Mouse (Mus musculus): Measurements from ENCODE around the gene Olfr859. TPM values are rescaled to one million over a fixed set of nuclear protein-coding genes. Genes with fewer than 3 reads are reported as not detected.
"Not testable (repeated sequence)": the region's sequence is repeated elsewhere in the genome, so short reads cannot be mapped to it uniquely, and the experiment has no call there.

The Olfr859 gene
- polyA plus RNA-seq (2015; fragmentation: Nextera tagmentation; extraction: Ambion mirVana) = not detected in 2 replicates

GRCm38 (mm10) chr9:19804606-19805005 is at the start of gene Olfr859:
Gene Olfr859, plus strand, starts transcription at chr9:19804906.
- not testable (repeated sequence) for H3K27me3 ChIP-seq; H3K9ac ChIP-seq; H3K4me2 ChIP-seq (replicated peaks); H3K27ac ChIP-seq (replicated peaks); H3K9me3 ChIP-seq (replicated peaks); H3K4me3 ChIP-seq (replicated peaks); ATAC-seq (ENCODE audit: insufficient number of reproducible peaks, low FRiP score, low TSS enrichment, low read depth); H3K4me1 ChIP-seq; H3K36me3 ChIP-seq
- 80% methylated on average over 1 of the region's 1 CpGs for WGBS

DNA sequence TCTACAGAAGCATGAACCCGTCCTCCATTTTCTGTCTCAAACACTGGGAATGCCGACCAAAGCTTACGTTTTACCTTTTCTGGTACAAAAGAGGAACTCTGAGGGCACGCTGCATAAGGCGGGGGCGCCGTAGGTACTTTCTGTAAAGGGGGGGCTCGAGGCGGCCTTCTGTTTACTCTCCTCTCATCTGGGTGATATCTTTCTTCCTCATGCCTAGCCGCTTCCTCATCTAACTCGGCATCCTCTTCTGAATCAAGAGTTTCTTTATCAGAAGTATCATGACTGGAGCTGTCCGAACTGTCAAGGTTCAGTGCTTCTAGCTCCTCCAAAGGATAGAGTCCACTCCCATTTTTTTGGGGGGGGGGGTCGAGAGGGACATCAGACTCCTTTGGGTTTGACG is 35.6 kb upstream of the Olfr859 start:
- H3K4me1 ChIP-seq = no peaks in the 10 kb centered on the region
- no peaks in the 10 kb centered on the region for H3K36me3 ChIP-seq
- H3K9me3 ChIP-seq (replicated peaks) = no peaks in the 10 kb centered on the region
- no peak overlapping the region for H3K4me2 ChIP-seq (replicated peaks)
- no peak for ATAC-seq (ENCODE audit: insufficient number of reproducible peaks, low FRiP score, low TSS enrichment, low read depth)
- H3K4me3 ChIP-seq (replicated peaks) = no peak overlapping the region
- H3K27ac ChIP-seq (replicated peaks) = no peak overlapping the region
- WGBS = 83% methylated on average over 14 of the region's 14 CpGs
- H3K27me3 ChIP-seq = no peaks in the 10 kb centered on the region
- no peak overlapping the region for H3K9ac ChIP-seq

DNA sequence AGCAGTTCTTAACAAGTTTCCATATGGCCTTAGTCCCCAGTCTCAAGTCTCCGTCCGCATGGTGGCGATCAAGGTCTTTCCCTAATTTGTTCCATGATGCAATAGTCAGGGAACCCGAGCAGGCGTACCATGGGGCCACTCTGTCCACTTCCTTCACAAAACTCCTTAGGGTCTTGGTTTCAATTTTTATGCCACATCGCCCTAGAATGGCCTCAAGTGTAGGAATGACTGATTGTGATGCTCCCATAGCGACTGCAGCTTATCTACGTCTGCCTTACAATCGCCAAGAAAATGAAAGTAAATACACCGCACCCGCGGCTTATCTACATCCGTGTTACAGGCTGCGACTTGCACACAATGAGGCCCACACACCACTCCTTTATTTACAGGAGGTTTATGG is 35.0 kb upstream of the Olfr859 start:
- WGBS = 91% methylated on average over 14 of the region's 14 CpGs
- H3K4me2 ChIP-seq (replicated peaks) = no peak overlapping the region
- no peak overlapping the region for H3K27ac ChIP-seq (replicated peaks)
- H3K4me3 ChIP-seq (replicated peaks) = no peak overlapping the region
- ATAC-seq (ENCODE audit: insufficient number of reproducible peaks, low FRiP score, low TSS enrichment, low read depth) = no peak
- no peaks in the 10 kb centered on the region for H3K4me1 ChIP-seq
- H3K9me3 ChIP-seq (replicated peaks) = no peaks in the 10 kb centered on the region
- no peaks in the 10 kb centered on the region for H3K36me3 ChIP-seq
- H3K27me3 ChIP-seq = no peaks in the 10 kb centered on the region
- no peak overlapping the region for H3K9ac ChIP-seq

- Histone ChIP-seq H3K9me3 (replicated peaks) (no peaks in the 10 kb centered on the region), H3K27ac (replicated peaks) (no peak within 1 kb of the TSS), H3K9ac (no peak within 1 kb of the TSS), H3K4me2 (replicated peaks) (no peak within 1 kb of the TSS), H3K36me3 (no peaks in the 10 kb centered on the region), H3K4me1 (no peaks in the 10 kb centered on the region), H3K27me3 (no peaks in the 10 kb centered on the region), H3K4me3 (replicated peaks) (no peak within 1 kb of the TSS)
- no peak for ATAC-seq (ENCODE audit: insufficient number of reproducible peaks, low FRiP score, low TSS enrichment, low read depth)
Observed at GRCm38 (mm10) chr9:19779983-19780382, 24.7 kb upstream of the Olfr859 start, which contains the start of gene Olfr58. Gene Olfr58, plus strand, starts transcription at chr9:19780283.

DNA sequence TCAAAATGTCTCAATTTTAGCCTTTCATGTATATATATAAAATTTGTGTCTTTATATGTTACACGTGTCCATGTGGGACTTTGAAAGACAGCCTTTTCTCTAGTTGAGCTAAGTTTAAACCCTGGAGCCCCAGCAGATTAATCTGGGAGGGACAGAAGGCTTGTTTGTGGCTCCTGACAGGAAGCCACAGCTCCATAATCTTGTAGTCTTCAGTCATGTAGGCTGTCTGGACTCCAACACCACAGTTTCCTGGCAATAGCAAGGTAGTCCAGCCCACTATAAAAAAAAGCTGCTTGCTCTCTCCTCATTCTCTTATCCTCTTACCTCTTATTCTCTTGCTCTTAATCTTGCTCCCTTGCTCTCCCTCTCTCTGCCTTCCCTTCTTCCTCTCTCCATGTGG is 1.7 kb upstream of the Olfr859 start:
- Histone ChIP-seq H3K9ac (no peak overlapping the region), H3K4me1 (no peaks in the 10 kb centered on the region), H3K27me3 (no peaks in the 10 kb centered on the region), H3K36me3 (no peaks in the 10 kb centered on the region), H3K4me3 (replicated peaks) (no peak overlapping the region), H3K9me3 (replicated peaks) (no peaks in the 10 kb centered on the region), H3K27ac (replicated peaks) (no peak overlapping the region), H3K4me2 (replicated peaks) (no peak overlapping the region)
- no peak for ATAC-seq (ENCODE audit: insufficient number of reproducible peaks, low FRiP score, low TSS enrichment, low read depth)
- 69% methylated on average over 1 of the region's 1 CpGs for WGBS

DNA sequence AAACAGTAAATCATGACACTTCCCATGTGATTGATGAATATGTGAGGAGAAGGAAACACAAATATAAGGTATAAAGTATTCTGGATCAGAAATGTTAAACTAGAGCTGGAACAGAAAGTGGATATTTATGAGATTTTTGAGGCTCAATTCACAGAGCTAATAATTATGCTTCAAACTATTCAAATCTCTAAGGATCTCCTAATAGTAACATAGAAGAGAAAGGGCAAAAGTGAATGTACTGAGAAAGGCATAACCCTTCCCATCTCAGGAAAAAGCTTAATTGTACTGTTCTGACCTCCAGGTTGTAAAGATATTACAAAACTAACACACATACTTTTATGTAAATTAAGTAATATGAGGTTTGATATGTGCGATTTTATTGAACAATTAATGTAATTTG is 44.9 kb downstream of the Olfr859 start, which contains the start of gene Olfr860:
Gene Olfr860, minus strand, starts transcription at position 101 of the 400 bp plus-strand sequence.
- Histone ChIP-seq H3K27ac (replicated peaks) (no peak within 1 kb of the TSS), H3K36me3 (no peaks in the 10 kb centered on the region), H3K4me1 (no peaks in the 10 kb centered on the region), H3K9me3 (replicated peaks) (no peaks in the 10 kb centered on the region), H3K4me2 (replicated peaks) (no peak within 1 kb of the TSS), H3K27me3 (no peaks in the 10 kb centered on the region), H3K9ac (no peak within 1 kb of the TSS), H3K4me3 (replicated peaks) (no peak within 1 kb of the TSS)
- no peak for ATAC-seq (ENCODE audit: insufficient number of reproducible peaks, low FRiP score, low TSS enrichment, low read depth)
- 73% methylated on average over 1 of the region's 1 CpGs for WGBS

Other genes starting within 250 kb of the Olfr859 start
- gene Olfr854, start 237.5 kb upstream of the Olfr859 start, polyA plus RNA-seq (2015; fragmentation: Nextera tagmentation; extraction: Ambion mirVana) = not detected in 2 replicates
- gene Olfr855, start 222.3 kb upstream of the Olfr859 start, polyA plus RNA-seq (2015; fragmentation: Nextera tagmentation; extraction: Ambion mirVana) = 0.11 TPM in 1 of 2 replicates, not detected in the other
- 22.3 and 26.7 TPM in 2 replicates for gene Zfp317, start 182.8 kb upstream of the Olfr859 start, polyA plus RNA-seq (2015; fragmentation: Nextera tagmentation; extraction: Ambion mirVana)
- gene Olfr857, start 95.5 kb upstream of the Olfr859 start, polyA plus RNA-seq (2015; fragmentation: Nextera tagmentation; extraction: Ambion mirVana) = 0.07 and 0.09 TPM in 2 replicates
- not detected in 2 replicates for gene Olfr58, start 24.6 kb upstream of the Olfr859 start, polyA plus RNA-seq (2015; fragmentation: Nextera tagmentation; extraction: Ambion mirVana)
- not detected in 2 replicates for gene Olfr860, start 44.8 kb downstream of the Olfr859 start, polyA plus RNA-seq (2015; fragmentation: Nextera tagmentation; extraction: Ambion mirVana)
- not detected in 2 replicates for gene Olfr862, start 83.1 kb downstream of the Olfr859 start, polyA plus RNA-seq (2015; fragmentation: Nextera tagmentation; extraction: Ambion mirVana)
- 0.28 and 0.29 TPM in 2 replicates for gene Olfr77, start 112.0 kb downstream of the Olfr859 start, polyA plus RNA-seq (2015; fragmentation: Nextera tagmentation; extraction: Ambion mirVana)
- gene Olfr866, start 223.1 kb downstream of the Olfr859 start, polyA plus RNA-seq (2015; fragmentation: Nextera tagmentation; extraction: Ambion mirVana) = not detected in 2 replicates

Measured in embryonic facial prominence, embryonic 15.5 days (tissue).